Mouse (Mus musculus): Measurements from ENCODE around the gene Kdelr2. TPM values are rescaled to one million over a fixed set of nuclear protein-coding genes. Genes with fewer than 3 reads are reported as not detected.
A peak's percentile ranks its signal among the peaks of the same experiment; 100 is the strongest.

The Kdelr2 gene
- polyA plus RNA-seq, 1 experiment from 2014 or later, result 141 TPM

DNA sequence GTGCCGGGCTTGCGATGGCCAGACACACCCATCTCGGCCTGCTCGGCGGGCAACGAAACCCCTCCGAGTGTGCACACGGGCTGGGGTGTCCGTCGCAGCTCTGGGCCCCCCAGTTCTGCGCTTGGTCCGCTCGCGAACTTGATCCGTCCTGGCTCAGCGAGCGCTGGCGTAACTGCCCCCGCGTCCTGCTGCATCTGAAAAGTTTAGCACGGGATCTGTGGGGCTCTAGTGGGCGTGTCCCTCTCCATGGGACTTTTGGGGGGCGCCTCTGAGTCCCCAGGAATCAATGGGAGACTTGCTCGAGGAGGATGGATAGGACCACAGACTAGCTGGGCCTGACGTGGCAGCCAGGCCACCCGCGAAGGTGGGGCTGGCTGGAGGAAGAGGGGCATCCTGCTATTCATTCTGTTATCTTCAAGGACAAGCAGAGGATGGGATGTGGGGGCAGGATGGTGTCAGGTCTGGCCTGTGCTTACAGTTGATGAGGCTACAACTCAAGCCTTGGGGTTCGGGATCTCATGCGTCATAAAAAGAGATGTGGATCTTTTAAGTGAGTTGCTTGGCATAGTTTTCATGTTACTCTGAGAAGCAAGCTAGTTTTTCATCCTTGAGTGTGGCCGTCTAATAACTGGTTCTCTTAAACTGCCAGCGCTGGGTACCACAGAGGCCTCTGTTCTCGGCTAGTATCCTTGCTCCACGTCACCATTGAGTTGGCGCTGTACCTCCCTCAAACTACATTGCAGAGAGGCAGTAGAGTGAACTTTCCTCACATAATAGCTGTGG is 701 bp downstream of the Kdelr2 start:
- peak; percentile 62 for ATAC-seq (ENCODE audit: low FRiP score)

DNA sequence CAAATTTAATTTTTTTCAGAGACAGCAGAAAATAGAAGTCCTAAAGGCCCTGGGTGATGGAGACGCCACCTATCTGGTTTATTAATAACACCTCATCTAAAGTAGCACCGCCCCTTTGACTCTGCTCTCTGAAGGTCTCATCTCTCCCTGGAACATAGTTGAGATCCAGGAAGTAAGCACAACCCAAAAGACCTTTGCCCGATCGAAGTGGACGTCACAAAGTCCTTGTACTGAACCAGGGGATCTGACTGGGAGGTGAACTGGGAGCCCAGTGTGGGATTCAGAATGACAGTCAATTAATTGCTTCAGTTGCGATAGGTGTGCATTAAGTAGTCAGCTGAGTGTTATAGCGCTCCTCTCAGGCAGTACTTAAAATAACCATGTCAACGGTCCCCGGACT is 1.6 kb downstream of the Kdelr2 start:
- H3K27ac ChIP-seq (replicated peaks), result no peak overlapping the region
- H3K4me3 ChIP-seq (replicated peaks), result no peak overlapping the region
- ATAC-seq (ENCODE audit: low FRiP score), result no peak
- H3K27me3 ChIP-seq (replicated peaks), result no peaks in the 10 kb centered on the region
- H3K4me2 ChIP-seq, result peak overlapping the region; percentile 91
- H3K4me1 ChIP-seq, result peaks cover 33% of the 10 kb centered on the region
- no peaks in the 10 kb centered on the region for H3K9me3 ChIP-seq (replicated peaks)
- peaks cover 12% of the 10 kb centered on the region for H3K36me3 ChIP-seq
- no peak overlapping the region for H3K9ac ChIP-seq (replicated peaks)
- WGBS, result 96% methylated on average over 9 of the region's 9 CpGs

More for the DNA sequence above, 701 bp downstream of the Kdelr2 start:
- H3K4me1 ChIP-seq, result peaks cover 30% of the 10 kb centered on the region
- no peaks in the 10 kb centered on the region for H3K27me3 ChIP-seq (replicated peaks)
- peaks cover 12% of the 10 kb centered on the region for H3K36me3 ChIP-seq
- H3K27ac ChIP-seq (replicated peaks), result peak overlapping the region; percentile 85
- WGBS, result 7% methylated on average over 33 of the region's 34 CpGs
- no peaks in the 10 kb centered on the region for H3K9me3 ChIP-seq (replicated peaks)
- H3K4me3 ChIP-seq (replicated peaks), result peak overlapping the region; percentile 95
- peak overlapping the region; percentile 91 for H3K4me2 ChIP-seq
- H3K9ac ChIP-seq (replicated peaks), result peak overlapping the region; percentile 86

DNA sequence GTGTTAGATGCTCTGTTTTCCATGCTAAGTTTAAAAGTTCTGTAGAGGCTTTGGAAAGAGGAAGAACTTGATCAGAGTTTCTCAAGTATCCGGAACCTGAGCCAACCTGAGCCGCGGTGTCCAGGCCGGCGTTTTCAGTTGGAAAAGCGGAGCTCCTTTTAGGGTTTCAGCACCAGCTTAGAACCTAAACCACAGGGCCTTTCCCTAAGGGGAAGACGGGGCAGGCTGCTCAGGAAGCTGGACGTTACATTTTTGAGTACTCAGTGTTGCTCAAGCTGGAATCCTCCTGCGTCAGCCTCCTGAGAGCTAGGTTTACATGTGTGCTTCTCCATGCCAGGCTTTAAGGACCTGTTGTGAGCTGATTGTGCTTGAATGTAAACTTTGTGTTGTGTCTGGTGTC is 2.9 kb downstream of the Kdelr2 start:
- H3K36me3 ChIP-seq, result peaks cover 12% of the 10 kb centered on the region
- H3K9me3 ChIP-seq (replicated peaks), result no peaks in the 10 kb centered on the region
- ATAC-seq (ENCODE audit: low FRiP score), result no peak
- H3K9ac ChIP-seq (replicated peaks), result no peak overlapping the region
- H3K4me3 ChIP-seq (replicated peaks), result no peak overlapping the region
- H3K27ac ChIP-seq (replicated peaks), result no peak overlapping the region
- H3K4me2 ChIP-seq, result no peak overlapping the region
- H3K4me1 ChIP-seq, result peaks cover 39% of the 10 kb centered on the region
- WGBS, result 96% methylated on average over 9 of the region's 9 CpGs
- H3K27me3 ChIP-seq (replicated peaks), result no peaks in the 10 kb centered on the region

DNA sequence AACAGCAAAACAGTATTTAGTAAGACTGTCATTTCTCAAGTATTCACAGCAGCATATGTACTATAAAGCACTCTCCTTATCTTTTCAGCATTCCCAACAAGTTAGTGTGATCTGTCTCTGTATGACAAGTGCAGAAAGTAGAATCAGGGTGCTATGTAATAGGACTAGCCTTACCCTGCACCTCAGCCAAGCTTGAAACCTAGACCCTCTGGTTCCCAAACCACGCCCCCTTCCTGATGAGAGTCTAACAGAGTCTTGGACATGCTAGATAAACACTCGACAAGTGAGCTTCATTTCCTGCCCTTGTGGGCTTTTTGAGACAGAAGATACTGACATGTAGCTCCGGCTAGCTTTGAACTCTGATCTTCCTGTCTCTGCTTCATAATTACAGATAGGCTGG is 5.6 kb downstream of the Kdelr2 start:
- Histone ChIP-seq H3K27ac (replicated peaks) (no peak overlapping the region), H3K4me3 (replicated peaks) (no peak overlapping the region), H3K9me3 (replicated peaks) (no peaks in the 10 kb centered on the region), H3K9ac (replicated peaks) (no peak overlapping the region), H3K4me2 (no peak overlapping the region), H3K36me3 (peaks cover 28% of the 10 kb centered on the region), H3K27me3 (replicated peaks) (no peaks in the 10 kb centered on the region), H3K4me1 (peaks cover 27% of the 10 kb centered on the region)
- 84% methylated on average over 3 of the region's 3 CpGs for WGBS
- ATAC-seq (ENCODE audit: low FRiP score), result no peak

DNA sequence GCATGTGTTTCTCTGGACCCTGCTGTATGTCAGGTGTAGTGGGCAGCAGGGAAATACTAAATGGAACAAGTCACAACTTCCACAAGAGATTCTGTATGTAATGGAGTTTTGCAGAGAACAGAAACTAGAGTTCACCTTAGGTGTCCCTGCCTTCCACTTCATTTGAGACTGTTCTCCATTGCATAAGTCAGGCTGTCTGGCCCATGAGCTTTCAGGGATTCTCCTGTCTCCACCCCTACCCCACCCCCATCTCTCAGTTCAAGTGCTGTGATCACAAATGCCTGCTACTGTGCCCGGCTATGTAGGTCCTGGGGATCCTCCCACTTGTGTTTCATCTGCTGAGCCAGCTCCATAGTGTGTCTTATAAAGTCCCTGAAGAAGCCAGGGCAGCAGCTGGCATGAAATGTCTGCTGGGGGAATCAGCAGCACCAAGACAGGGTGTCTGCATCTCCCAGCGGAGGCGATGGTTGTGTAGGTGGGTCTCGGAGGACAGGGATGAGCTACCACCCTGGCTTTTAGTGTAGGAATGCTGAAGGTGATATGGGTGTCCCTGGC is 7.3 kb downstream of the Kdelr2 start:
- WGBS, result 90% methylated on average over 4 of the region's 4 CpGs
- no peak overlapping the region for H3K4me2 ChIP-seq
- no peaks in the 10 kb centered on the region for H3K27me3 ChIP-seq (replicated peaks)

DNA sequence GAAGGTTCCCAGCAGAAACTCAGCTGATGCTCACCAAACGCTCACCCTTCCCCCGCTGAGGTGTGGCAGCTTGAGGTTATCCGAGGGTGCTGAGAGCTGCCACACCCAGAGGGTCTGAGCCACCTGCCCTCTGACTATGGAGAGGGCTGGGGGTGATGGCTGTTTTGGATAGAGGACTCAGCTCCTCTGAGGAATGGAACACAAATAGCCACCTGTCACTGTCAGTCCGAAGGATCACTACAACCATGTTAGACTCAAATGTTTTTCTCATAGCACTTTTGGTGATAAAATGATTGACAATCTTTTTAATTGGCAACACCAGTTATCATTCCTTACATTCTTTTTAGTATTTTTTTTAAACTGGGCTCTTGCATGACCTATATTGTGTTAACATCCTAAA is 17.8 kb downstream of the Kdelr2 start:
- no peak overlapping the region for H3K9ac ChIP-seq (replicated peaks)
- H3K36me3 ChIP-seq, result peaks cover 50% of the 10 kb centered on the region
- H3K4me2 ChIP-seq, result no peak overlapping the region
- H3K27me3 ChIP-seq (replicated peaks), result no peaks in the 10 kb centered on the region
- no peak for ATAC-seq (ENCODE audit: low FRiP score)
- WGBS, result 90% methylated on average over 4 of the region's 4 CpGs
- H3K4me3 ChIP-seq (replicated peaks), result no peak overlapping the region
- H3K9me3 ChIP-seq (replicated peaks), result 0 out of 2 replicates have a peak, but pooled peaks cover 3% of the 10 kb centered on the region
- H3K27ac ChIP-seq (replicated peaks), result no peak overlapping the region
- no peaks in the 10 kb centered on the region for H3K4me1 ChIP-seq

More for the DNA sequence above, 7.3 kb downstream of the Kdelr2 start:
- H3K27ac ChIP-seq (replicated peaks), result no peak overlapping the region
- no peak overlapping the region for H3K9ac ChIP-seq (replicated peaks)
- no peak overlapping the region for H3K4me3 ChIP-seq (replicated peaks)
- peaks cover 39% of the 10 kb centered on the region for H3K36me3 ChIP-seq
- H3K9me3 ChIP-seq (replicated peaks), result no peaks in the 10 kb centered on the region
- peaks cover 14% of the 10 kb centered on the region for H3K4me1 ChIP-seq
- no peak for ATAC-seq (ENCODE audit: low FRiP score)

DNA sequence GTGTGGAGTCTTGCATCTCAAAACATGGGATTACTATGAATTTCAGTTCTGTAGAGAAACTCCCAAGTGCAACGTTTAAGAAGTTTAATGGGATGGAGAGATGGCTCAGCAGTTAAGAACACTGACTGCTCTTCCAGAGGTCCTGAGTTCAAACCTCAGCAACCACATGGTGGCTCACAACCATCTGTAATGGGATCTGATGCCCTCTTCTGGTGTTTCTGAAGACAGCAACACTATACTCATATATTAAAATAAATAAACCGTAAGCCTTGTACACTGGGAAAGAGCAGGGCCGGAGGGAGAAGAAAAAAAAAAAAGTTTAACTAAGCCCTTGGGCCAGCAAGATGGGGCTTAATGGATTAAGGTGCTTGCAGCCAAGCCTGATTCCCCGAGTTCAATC is 19.4 kb downstream of the Kdelr2 start:
- Histone ChIP-seq H3K27ac (replicated peaks) (no peak overlapping the region), H3K27me3 (replicated peaks) (no peaks in the 10 kb centered on the region), H3K9ac (replicated peaks) (no peak overlapping the region), H3K4me2 (no peak overlapping the region), H3K4me3 (replicated peaks) (no peak overlapping the region), H3K36me3 (peaks cover 37% of the 10 kb centered on the region), H3K4me1 (no peaks in the 10 kb centered on the region), H3K9me3 (replicated peaks) (no peaks in the 10 kb centered on the region)
- ATAC-seq (ENCODE audit: low FRiP score), result no peak
- 89% methylated on average over 4 of the region's 4 CpGs for WGBS

DNA sequence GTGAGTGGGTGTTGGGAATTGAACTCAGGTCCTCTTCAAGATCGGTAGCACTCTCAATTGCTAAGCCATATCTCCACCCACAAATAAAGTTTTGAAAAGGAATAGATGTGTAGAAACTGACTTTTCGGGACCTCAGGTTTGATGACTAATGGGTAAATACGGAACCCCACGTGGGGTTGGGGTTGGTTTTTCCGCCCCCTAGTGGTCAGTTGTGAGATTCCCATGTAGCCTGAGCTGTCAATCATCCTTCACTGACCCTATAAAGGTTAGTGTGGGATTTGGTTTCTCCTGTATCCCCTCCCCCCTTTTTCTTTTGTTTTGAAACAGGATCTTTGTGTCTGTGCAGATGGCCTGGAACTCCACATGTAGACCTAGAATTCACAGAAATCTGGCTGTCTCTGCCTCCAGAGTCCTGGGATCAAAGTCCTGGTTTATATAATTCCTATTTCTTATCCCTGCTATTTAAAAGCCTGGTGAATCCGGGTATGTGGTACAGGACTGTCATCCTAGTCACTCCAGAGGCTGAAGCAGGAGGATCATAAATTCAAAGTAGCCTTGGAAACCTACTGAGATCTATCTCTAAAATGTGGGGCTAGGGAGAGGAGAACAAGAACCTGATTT is 20.4 kb downstream of the Kdelr2 start:
- no peak for ATAC-seq (ENCODE audit: low FRiP score)
- Histone ChIP-seq H3K4me2 (no peak overlapping the region), H3K4me3 (replicated peaks) (no peak overlapping the region), H3K9me3 (replicated peaks) (no peaks in the 10 kb centered on the region), H3K27ac (replicated peaks) (no peak overlapping the region), H3K36me3 (peaks cover 27% of the 10 kb centered on the region), H3K9ac (replicated peaks) (no peak overlapping the region), H3K27me3 (replicated peaks) (no peaks in the 10 kb centered on the region), H3K4me1 (no peaks in the 10 kb centered on the region)
- WGBS, result 32% methylated on average over 6 of the region's 6 CpGs

DNA sequence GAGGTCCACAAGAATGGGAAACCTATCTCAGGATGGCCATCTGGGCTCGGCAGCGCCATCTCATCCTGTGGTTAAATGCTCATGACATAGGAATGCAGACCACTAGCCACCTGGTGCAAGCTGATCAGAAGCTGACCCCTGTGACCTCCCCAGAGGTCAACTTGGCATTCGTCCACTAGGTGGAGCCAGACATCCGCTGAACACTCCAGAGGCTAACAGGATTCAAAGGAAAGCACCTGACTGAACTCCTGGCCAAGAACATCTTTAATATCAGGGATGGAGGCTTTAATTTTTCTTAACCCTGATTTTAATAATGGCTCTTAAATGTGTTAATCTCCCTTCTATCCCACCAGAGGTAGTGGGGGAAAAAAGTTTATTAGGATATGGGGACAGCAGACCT is 30.8 kb downstream of the Kdelr2 start:
- H3K4me2 ChIP-seq, result no peak overlapping the region
- no peak for ATAC-seq (ENCODE audit: low FRiP score)
- H3K36me3 ChIP-seq, result no peaks in the 10 kb centered on the region
- H3K9me3 ChIP-seq (replicated peaks), result no peaks in the 10 kb centered on the region
- H3K27me3 ChIP-seq (replicated peaks), result no peaks in the 10 kb centered on the region
- H3K9ac ChIP-seq (replicated peaks), result no peak overlapping the region
- no peaks in the 10 kb centered on the region for H3K4me1 ChIP-seq
- no peak overlapping the region for H3K27ac ChIP-seq (replicated peaks)
- WGBS, result 6% methylated on average over 4 of the region's 4 CpGs
- H3K4me3 ChIP-seq (replicated peaks), result no peak overlapping the region

DNA sequence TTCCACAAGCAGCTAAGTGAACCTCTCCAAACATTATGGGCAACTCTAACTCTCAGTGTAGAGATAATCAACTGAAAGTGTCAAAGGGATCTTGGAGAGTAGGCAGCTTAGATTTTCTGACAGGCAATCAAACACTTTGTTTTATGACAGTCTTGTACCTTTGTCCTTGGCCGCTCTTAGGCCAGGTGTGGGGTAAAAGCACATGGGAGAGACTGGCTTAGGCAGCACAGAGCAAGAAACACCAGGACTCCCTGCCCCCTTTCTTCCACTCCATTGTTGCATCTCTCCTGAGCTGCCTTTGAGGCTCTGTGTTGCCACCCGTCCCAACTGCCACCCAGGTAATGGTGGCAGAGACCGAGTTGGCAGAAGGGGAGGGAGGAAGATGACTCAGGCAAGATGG is 37.7 kb downstream of the Kdelr2 start:
- no peak for ATAC-seq (ENCODE audit: low FRiP score)
- Histone ChIP-seq H3K27me3 (replicated peaks) (no peaks in the 10 kb centered on the region), H3K4me1 (no peaks in the 10 kb centered on the region), H3K4me2 (no peak overlapping the region), H3K4me3 (replicated peaks) (no peak overlapping the region), H3K9me3 (replicated peaks) (no peaks in the 10 kb centered on the region), H3K27ac (replicated peaks) (no peak overlapping the region), H3K36me3 (no peaks in the 10 kb centered on the region), H3K9ac (replicated peaks) (no peak overlapping the region)
- 80% methylated on average over 3 of the region's 3 CpGs for WGBS

DNA sequence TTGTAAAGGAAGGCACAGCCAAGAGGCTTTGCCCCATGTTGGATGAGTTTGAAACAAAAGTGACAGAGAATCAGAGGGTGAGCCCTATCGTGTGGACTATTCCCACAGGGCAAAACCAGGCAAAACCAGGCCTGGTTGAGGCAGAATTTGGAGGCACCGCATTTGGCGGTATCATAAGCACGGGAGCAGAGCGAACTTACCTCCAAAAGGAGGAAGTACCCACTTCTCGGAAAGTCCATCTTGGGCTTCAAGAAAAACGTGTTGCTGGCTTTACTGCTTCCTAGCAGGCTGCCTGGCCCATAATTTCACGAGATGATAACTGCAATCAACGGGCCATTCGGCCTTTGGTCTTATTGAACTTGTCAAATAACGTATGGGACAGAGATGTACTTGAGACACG is 38.1 kb downstream of the Kdelr2 start:
- 86% methylated on average over 12 of the region's 12 CpGs for WGBS
- no peak overlapping the region for H3K9ac ChIP-seq (replicated peaks)
- no peak overlapping the region for H3K27ac ChIP-seq (replicated peaks)
- no peaks in the 10 kb centered on the region for H3K9me3 ChIP-seq (replicated peaks)
- ATAC-seq (ENCODE audit: low FRiP score), result no peak
- no peaks in the 10 kb centered on the region for H3K36me3 ChIP-seq
- no peak overlapping the region for H3K4me3 ChIP-seq (replicated peaks)
- H3K4me1 ChIP-seq, result no peaks in the 10 kb centered on the region
- H3K4me2 ChIP-seq, result no peak overlapping the region
- no peaks in the 10 kb centered on the region for H3K27me3 ChIP-seq (replicated peaks)

DNA sequence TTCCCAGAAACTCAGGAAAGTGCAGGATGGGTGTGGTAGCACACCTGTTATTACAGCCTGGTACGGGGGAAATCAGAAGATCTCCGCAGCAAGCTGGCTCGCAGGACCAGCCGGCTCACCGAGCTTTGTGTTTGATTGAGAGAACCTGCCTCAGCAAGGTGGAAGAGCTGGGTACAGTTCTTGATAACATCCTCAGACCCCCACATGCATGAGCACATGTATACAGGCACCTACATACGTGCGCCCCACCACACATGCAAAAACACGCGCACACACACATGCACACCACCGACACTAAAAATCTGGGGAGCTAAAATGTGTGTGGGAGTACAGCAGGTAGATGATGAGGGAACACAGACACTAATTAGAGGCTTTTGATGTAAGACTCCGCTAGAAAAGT is 60.0 kb downstream of the Kdelr2 start:
- Histone ChIP-seq H3K27me3 (replicated peaks) (no peaks in the 10 kb centered on the region), H3K27ac (replicated peaks) (peak overlapping the region; percentile 76), H3K4me2 (peak overlapping the region; percentile 68), H3K9me3 (replicated peaks) (no peaks in the 10 kb centered on the region), H3K4me1 (peaks cover 25% of the 10 kb centered on the region), H3K36me3 (peaks cover 17% of the 10 kb centered on the region), H3K4me3 (replicated peaks) (peak overlapping the region; percentile 62), H3K9ac (replicated peaks) (peak overlapping the region; percentile 70)
- WGBS, result 79% methylated on average over 11 of the region's 11 CpGs
- ATAC-seq (ENCODE audit: low FRiP score), result no peak

Data from neural tube, embryonic 15.5 days (tissue).